Mouse (Mus musculus): Measurements from ENCODE around the gene Tmod2. TPM values are rescaled to one million over a fixed set of nuclear protein-coding genes. Genes with fewer than 3 reads are reported as not detected.
"Not testable (repeated sequence)": the region's sequence is repeated elsewhere in the genome, so short reads cannot be mapped to it uniquely, and the experiment has no call there.

The Tmod2 gene
- total and polyA plus RNA-seq, 3 experiments: 0.51 to 14.4 (median 9.4) TPM

DNA sequence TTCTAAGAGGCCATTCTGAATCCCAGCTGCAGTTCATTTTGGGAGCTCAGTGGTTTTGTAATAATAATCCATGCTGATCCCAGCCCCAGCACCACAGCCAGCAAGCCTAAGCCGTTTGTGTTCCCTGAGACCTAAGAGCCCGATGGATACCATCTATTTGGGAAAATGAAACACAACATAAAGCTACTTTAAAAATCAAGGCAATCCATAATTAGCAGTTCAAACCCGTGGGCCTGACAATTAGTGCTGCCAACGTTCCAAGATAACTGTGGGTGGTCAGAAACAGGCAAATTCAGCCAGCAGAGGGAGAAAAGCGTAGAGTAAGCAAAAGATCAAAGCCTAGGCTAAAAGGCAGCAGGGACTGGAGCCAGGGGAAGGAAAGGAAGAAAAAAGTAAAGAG, 59.8 kb downstream of the Tmod2 start:
- DNase-seq: no peak

DNA sequence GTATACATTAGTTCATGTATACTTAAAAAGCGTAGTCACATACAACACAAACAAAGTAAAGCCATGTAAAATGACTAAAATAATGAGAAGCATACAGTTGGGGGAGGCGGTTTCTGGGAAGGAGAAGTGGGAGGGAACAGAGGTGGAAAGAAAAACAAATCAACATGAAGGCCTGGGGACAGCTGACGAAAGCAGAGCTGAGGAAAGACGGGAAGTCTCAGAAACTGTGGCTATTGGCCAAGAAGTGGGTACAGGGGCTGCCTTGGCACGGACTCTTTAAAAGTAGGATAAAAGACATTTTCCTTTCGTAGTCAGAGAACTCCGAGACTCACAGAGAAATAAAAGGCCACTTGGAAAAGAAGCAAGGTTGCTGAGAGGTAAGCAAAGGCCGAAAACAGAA, 62.1 kb downstream of the Tmod2 start:
- peak; percentile 26 for DNase-seq

GRCm38 (mm10) chr9:75546885-75547553, 64.1 kb downstream of the Tmod2 start:
- DNase-seq: peak; percentile 86

DNA sequence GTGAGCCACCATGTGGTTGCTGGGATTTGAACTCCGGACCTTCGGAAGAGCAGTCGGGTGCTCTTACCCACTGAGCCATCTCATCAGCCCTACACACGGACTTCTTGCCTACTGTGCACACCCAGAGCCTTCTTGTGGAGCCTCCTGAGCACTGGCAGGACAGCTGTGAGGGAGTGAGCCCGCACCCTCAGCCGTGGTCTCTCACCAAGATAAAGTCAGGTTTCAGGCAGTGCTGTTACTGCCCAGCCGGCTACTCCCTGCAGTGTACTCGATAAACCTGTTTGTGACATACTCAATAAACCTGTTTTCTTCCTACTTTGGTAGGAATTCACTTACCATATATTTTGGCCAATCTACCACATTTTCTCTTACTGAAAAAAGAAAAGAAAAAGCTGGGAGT, 65.6 kb downstream of the Tmod2 start:
- DNase-seq: no peak

DNA sequence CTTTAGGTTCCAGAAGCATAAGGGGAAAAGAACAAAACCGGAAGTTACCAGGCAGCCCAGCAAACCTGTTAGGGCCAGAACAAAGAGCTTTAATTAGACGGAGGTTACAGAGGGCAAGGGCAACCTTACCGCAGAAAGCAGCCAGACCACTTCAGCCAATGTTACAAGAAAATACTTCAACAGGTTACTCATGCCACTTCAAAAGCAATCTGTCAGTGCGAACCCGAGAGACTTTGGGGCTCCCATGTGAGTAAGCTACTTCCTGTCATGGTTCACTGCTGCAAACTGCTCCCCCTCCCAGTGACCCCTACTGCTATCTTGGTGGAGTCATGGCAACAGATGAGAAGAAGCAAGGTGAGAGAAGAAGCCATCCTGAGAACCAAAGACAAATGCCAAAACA, 69.6 kb downstream of the Tmod2 start:
- peak; percentile 31 for DNase-seq

DNA sequence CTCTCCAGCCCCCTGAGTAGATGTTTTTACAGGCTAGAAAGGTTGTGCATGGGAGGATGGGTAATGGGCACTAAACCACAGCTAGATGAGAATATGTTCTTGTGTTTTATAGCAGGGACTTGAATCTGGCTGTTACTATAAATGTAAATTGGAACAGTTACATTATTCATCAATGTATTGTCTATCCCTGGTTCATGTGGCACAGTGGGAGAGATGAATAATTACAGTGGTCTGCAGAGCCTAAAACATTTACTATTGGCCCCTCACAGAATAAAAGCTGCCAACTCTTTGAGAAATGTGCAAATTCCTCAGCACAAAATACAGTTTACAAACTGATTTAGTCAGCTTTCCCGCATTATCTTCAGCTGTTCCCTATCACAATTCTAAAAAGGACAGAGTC, 74.7 kb downstream of the Tmod2 start:
- DNase-seq: no peak

DNA sequence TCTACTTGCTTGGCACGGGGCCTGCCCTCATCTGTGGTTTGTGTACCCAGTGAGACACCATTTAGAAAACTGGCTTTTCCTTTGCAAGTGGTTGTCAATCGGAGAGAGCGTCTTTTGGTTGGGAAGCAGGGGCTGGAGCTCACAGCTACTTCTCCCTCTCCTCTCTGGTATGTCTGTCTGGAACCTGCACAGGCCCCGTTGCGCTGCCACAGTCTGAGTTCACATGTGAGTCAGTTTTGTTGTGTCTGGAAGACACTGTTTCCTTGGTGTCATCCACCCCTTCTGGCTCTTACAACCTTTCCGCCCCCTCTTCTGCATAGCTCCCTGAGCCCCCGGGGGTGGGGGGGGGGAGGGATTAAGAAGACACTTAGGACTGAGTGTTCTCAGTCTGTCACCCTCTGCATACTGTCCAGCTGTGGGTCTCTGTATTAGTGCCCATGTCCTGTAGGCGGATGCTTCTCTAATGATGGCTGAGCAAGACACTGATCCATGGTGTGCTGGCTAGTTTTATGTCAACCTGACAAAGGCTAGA, 76.6 kb downstream of the Tmod2 start:
- no peak for DNase-seq

GRCm38 (mm10) chr9:75532989-75533388, 78.1 kb downstream of the Tmod2 start:
- DNase-seq: not testable (repeated sequence)

DNA sequence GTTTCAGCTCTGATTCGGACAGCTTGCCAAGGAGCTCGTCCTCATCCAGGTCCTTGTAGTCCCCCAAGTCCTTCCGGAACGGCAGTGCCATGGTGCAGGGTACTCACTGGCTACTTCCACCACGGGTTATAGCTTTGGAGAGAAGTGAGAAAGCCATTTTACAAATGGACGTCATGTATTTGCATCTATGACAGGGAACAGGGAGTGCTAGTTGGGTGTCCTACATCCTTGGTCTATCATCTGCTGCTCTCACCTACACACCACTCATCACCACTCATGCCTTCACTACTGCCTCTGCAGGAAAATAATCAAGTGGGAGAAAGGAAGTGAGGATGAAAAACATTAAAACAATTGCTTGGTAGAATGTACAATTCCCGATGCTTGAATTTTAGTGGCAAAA, 78.7 kb downstream of the Tmod2 start:
- DNase-seq: no peak

DNA sequence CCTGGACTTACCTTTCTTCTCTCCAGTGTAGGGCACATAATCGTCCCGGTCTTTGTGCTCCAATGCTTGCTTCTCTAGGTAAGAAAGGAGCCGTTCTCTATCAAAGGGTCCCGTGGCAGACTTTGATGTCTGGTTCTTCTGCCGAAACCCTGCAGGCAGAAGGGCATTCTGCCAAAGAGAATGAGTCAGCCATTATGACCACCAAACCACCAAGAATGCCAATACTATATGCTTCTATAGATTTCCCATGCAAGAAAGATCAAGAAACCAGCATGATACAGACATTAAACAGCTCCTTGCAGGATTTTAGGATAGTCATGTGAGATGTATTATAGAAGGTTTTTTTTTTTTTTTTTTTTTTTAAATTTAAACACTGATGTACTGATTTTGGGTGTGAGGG, 81.8 kb downstream of the Tmod2 start:
- peak; percentile 46 for DNase-seq

DNA sequence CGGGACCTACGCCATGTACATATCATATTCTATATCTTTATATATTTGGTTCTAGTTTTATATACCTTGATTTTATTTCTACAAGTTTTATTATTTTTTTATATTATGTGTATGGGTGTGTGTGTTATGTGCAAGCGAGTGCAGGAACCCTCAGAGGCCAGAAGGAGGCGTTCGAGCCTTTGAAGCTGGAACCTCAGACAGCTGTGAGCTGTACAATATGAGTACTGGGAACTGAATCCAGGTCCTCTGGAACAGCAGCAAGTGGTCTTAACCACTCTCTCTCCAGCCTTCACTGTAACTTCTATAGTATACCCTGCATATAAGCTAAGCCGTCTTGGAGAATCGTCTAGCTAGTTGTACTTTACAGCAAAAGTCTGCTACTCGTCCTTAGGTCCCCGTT, 83.0 kb downstream of the Tmod2 start:
- no peak for DNase-seq

DNA sequence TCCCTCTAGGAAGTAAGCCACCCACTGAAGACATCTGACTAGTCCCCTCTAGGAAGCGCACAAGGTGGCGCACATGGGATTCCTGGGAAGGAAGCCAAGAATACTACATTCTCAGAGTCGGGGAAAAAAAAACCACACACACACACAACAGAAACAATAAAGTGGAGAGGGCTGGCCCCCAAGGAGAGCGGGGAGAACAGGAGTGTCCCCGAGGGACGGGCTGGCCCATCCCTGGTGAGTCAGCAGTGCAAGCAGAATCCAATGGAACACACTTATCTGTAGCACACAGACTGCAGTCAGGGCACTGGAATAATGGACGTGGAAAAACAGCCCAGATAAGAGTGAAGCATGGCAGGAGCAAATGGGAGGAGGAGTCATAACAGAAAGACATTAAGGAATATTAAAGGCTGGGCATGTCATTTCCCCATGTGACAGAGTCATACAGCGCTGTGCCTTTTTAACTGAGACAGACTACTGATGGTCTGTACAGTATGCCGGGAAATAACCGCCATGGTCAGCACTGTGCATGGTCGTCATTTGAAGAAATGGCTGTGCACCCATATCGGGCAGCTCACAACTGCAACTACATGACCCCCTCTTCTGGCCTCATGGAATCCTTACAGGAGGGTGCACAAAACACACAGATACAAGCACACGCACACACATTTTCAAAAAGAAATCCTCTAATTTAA, 83.6 kb downstream of the Tmod2 start:
- peak; percentile 33 for DNase-seq

- DNase-seq: no peak
These were observed 87.5 kb downstream of the Tmod2 start for GRCm38 (mm10) chr9:75523646-75524045.

GRCm38 (mm10) chr9:75522217-75522616, 88.9 kb downstream of the Tmod2 start:
- no peak for DNase-seq

GRCm38 (mm10) chr9:75521788-75522187, 89.3 kb downstream of the Tmod2 start:
- peak; percentile 56 for DNase-seq

GRCm38 (mm10) chr9:75520940-75521339, 90.2 kb downstream of the Tmod2 start:
- DNase-seq: no peak

GRCm38 (mm10) chr9:75517751-75518150, 93.4 kb downstream of the Tmod2 start:
- no peak for DNase-seq

Other genes starting within 250 kb of the Tmod2 start
- 10 to 100 TPM; 36.2 to 39.0 TPM for gene Mapk6, start 201.3 kb downstream of the Tmod2 start, total RNA-seq (2021)
- 8.5 and 11.7 TPM in 2 replicates for gene Mapk6, start 201.3 kb downstream of the Tmod2 start, polyA plus RNA-seq (2012; rRNA removed)
- gene Leo1, start 169.8 kb downstream of the Tmod2 start, total RNA-seq (2021): 10 to 100 TPM; 21.8 to 31.7 TPM
- gene Leo1, start 169.8 kb downstream of the Tmod2 start, polyA plus RNA-seq (2012; rRNA removed): 1.4 and 1.5 TPM in 2 replicates
- gene Tmod3, start 51.7 kb downstream of the Tmod2 start, total RNA-seq (2021): 10 to 100 TPM; 58.6 to 63.1 TPM
- 4.7 and 4.8 TPM in 2 replicates for gene Tmod3, start 51.7 kb downstream of the Tmod2 start, polyA plus RNA-seq (2012; rRNA removed)
- gene Lysmd2, start 14.4 kb upstream of the Tmod2 start, total RNA-seq (2021): 10 to 100 TPM in 1 of 2 experiments, 1 to 10 TPM in 1; 10.0 to 18.3 TPM
- gene Lysmd2, start 14.4 kb upstream of the Tmod2 start, polyA plus RNA-seq (2012; rRNA removed): 30.3 and 50.1 TPM in 2 replicates
- gene Scg3, start 72.7 kb upstream of the Tmod2 start, total RNA-seq (2021): 10 to 100 TPM; 22.7 to 31.2 TPM
- 77.0 and 113 TPM in 2 replicates for gene Scg3, start 72.7 kb upstream of the Tmod2 start, polyA plus RNA-seq (2012; rRNA removed)
- gene Bmp5, start 164.0 kb upstream of the Tmod2 start, total RNA-seq (2021): under 1 TPM; 0.58 to 0.83 TPM
- 0.15 and 0.21 TPM in 2 replicates for gene Bmp5, start 164.0 kb upstream of the Tmod2 start, polyA plus RNA-seq (2012; rRNA removed)